Mouse (Mus musculus) embryonic facial prominence, embryonic 15.5 days (tissue): ENCODE results near the gene Sertad3. TPM values are rescaled to one million over a fixed set of nuclear protein-coding genes. Genes with fewer than 3 reads are reported as not detected.

Experiments used
- ATAC-seq: fragments of 200-750 bp; cut with Nextera tagmentation; 2 replicates; pipeline ENCODE4 v1.8.0; 2017; ENCODE audit warnings: low read depth, moderate TSS enrichment; ENCODE audit not compliant: insufficient number of reproducible peaks, low FRiP score, low TSS enrichment
- H3K27ac ChIP-seq: fragments of 300-500 bp; sonication (generic); replicated peaks from 2 replicates; pipeline ENCODE4 v1.5.1; 2015; ENCODE audit warnings: mild to moderate bottlenecking, inconsistent platforms
- H3K27me3 ChIP-seq: fragments of 300-500 bp; sonication (generic); 2 replicates; pipeline ENCODE4 v1.6.1; 2015; ENCODE audit warnings: inconsistent platforms
- H3K36me3 ChIP-seq: fragments of 300-500 bp; sonication (generic); 2 replicates; pipeline ENCODE4 v1.6.1; 2015; ENCODE audit warnings: mild to moderate bottlenecking, inconsistent platforms
- H3K4me1 ChIP-seq: fragments of 300-500 bp; sonication (generic); 2 replicates; pipeline ENCODE4 v1.6.1; 2015; ENCODE audit warnings: inconsistent platforms
- H3K4me2 ChIP-seq: fragments of 300-500 bp; sonication (generic); replicated peaks from 2 replicates; pipeline ENCODE4 v1.6.1; 2015; ENCODE audit warnings: mild to moderate bottlenecking, inconsistent platforms
- H3K4me3 ChIP-seq: fragments of 300-500 bp; sonication (generic); replicated peaks from 2 replicates; pipeline ENCODE4 v1.5.1; 2015; ENCODE audit warnings: mild to moderate bottlenecking, inconsistent platforms
- H3K9ac ChIP-seq: fragments of 300-500 bp; sonication (generic); 2 replicates; pipeline ENCODE4 v1.6.1; 2015; ENCODE audit warnings: inconsistent platforms
- H3K9me3 ChIP-seq: fragments of 300-500 bp; sonication (generic); replicated peaks from 2 replicates; pipeline ENCODE4 v1.6.1; 2016; ENCODE audit warnings: inconsistent platforms
- WGBS: fragments of 180-500 bp; shearing (Covaris S2); methylation state at CpG from one replicate; pipeline ENCODE4 v1.1.7; 2015; 5-methylcytosine and 5-hydroxymethylcytosine counted together
- polyA plus RNA-seq: library from polyadenylated mRNA; unstranded; fragments of >200 nt; fragmentation: Nextera tagmentation; extraction: Ambion mirVana; gene quantifications from 2 replicates; pipeline ENCODE4 v1.2.1, GENCODE M21; 2015

The Sertad3 gene
- polyA plus RNA-seq: 36.4 and 39.2 TPM in 2 replicates

DNA sequence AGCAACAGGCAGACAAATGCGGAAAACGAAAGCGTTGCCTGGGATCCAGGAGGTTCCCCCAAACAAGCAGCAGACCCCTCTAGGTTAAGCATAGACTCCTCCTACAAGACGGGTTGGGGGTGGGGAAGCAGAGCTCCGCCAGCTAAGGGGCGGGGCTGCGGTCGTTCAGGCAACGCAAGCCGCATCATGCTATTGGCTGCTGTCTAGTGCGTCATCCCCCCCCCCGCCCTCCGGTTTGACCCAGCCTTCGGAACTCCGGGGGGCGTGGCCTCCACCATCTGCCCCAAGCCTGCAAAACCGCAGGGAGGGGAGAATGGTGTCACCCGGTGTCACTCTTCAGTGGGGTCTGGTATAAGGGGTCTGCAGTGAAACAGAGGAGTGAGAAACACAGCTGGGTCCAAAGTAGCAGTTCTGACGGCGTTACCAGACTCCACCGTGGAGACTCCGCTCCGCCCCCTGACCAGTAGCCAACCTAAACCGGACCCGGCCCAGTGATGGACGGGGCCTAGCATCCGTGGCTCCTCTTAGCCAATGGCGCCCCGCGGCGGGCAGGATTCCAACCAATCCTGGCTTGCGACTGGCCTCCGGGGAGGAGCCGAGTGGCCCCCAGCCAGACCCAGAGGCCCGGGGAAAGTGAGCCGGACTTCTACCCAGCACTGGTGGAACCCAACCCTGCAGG, at the start of gene Sertad3:
TSS of gene Sertad3 (plus strand) at position 613 of the 679 bp plus-strand sequence.
- Histone ChIP-seq H3K27ac (peak within 1 kb of the TSS; percentile 96), H3K36me3 (peaks cover 17% of the 10 kb centered on the region), H3K27me3 (no peaks in the 10 kb centered on the region), H3K4me2 (peak within 1 kb of the TSS; percentile 53), H3K9me3 (no peaks in the 10 kb centered on the region), H3K9ac (peak within 1 kb of the TSS; percentile 50), H3K4me1 (peaks cover 23% of the 10 kb centered on the region), H3K4me3 (peak within 1 kb of the TSS; percentile 63)
- WGBS: under 1% methylated on average over 36 of the region's 36 CpGs
- ATAC-seq: peak; percentile 92

DNA sequence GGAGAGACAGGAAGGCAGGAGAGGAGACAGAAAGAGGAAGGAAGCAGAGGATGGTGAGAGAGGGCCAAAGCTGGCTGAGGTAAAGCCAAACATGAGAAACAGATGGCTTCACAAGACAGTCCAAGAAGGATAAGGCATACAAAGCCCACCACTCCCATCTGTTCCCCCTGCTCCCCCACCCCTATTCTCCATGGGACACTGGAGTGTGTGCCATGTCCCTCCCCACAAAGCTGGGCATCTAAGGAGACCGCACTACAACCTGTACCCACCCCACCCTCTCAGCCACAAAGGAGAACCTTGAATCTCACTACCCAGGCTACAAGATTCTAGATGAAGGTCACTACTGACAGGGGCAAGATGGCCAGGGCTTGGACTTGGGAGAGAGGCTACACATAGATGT, 46.2 kb upstream of the Sertad3 start:
- no peak for ATAC-seq
- H3K27me3 ChIP-seq: no peaks in the 10 kb centered on the region
- WGBS: 93% methylated on average over 1 of the region's 1 CpGs

DNA sequence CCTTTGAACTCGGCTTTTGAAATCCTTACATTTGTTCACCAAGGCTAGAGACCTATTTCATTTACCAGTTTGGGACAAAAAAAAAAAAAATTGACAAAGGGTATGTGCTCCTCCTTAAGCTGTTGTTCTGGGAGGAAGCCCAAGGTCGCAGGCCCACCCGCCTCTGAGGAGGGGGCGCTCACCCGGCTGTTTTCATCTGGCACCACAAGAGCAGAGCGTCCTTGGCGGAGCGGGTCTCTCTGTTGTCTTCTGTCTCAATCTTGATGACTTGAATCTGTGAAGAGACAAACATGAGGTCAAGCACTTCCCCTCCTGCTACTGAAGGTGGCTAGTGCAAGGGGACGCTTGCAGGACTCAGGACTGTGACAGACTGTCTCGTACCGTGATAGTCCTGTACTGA, 45.6 kb upstream of the Sertad3 start:
- Histone ChIP-seq H3K9ac (no peak overlapping the region), H3K27ac (no peak overlapping the region), H3K27me3 (no peaks in the 10 kb centered on the region; the same call in 1 of the 2 replicates), H3K4me3 (no peak overlapping the region), H3K4me2 (no peak overlapping the region), H3K9me3 (no peaks in the 10 kb centered on the region; the same call in 1 of the 2 replicates), H3K4me1 (no peaks in the 10 kb centered on the region), H3K36me3 (no peaks in the 10 kb centered on the region)
- no peak for ATAC-seq
- WGBS: 80% methylated on average over 11 of the region's 11 CpGs

More for the DNA sequence above, 46.2 kb upstream of the Sertad3 start:
- Histone ChIP-seq H3K36me3 (no peaks in the 10 kb centered on the region), H3K4me3 (no peak overlapping the region), H3K9ac (no peak overlapping the region), H3K27ac (no peak overlapping the region), H3K4me2 (no peak overlapping the region), H3K4me1 (no peaks in the 10 kb centered on the region), H3K9me3 (no peaks in the 10 kb centered on the region; the same call in 1 of the 2 replicates)

DNA sequence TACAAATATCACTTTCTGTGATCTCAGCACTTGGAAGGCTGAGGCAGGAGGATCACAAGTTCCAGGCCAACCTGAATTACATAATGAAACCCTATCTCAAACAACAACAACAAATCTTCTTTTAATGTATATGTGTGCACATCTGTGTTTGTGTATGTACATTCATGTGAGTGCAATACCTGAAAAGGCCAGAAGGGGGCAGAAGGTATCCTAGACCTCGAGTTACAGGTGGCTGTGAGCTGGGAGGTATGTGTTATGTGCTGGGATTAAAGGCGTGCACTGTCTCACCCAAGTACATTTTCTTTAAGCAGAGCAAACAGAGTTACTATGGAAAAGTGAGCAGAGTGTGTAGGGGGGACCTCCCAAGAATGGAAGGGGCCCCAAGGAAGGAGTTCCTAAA, 44.4 kb upstream of the Sertad3 start:
- H3K9me3 ChIP-seq: no peaks in the 10 kb centered on the region; the same call in 1 of the 2 replicates
- H3K4me2 ChIP-seq: no peak overlapping the region
- H3K36me3 ChIP-seq: no peaks in the 10 kb centered on the region
- H3K9ac ChIP-seq: no peak overlapping the region
- 61% methylated on average over 2 of the region's 2 CpGs for WGBS
- no peaks in the 10 kb centered on the region for H3K4me1 ChIP-seq
- no peak for ATAC-seq
- no peak overlapping the region for H3K27ac ChIP-seq
- no peak overlapping the region for H3K4me3 ChIP-seq
- H3K27me3 ChIP-seq: peaks cover 8% of the 10 kb centered on the region

DNA sequence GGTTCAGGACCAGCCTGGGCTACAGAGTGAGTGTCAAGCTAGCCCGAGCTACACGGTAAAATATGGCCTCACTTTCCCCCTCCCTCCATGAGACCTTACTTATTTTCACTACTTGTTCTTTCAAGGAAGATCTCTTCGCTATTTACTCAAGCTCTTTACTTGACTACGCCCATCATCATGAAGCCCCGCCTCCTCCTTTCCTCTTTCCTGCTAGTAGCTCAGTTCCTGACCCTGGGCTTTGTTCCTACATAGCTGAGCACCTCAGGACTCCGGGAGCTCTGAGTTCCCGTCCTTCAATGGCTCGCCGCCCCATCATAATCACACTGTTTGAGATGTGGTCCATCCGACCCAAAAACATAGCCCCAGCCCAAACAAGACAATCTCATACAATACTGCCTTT, 40.2 kb upstream of the Sertad3 start:
- no peak overlapping the region for H3K4me2 ChIP-seq
- no peak overlapping the region for H3K4me3 ChIP-seq
- no peak overlapping the region for H3K27ac ChIP-seq
- no peaks in the 10 kb centered on the region for H3K4me1 ChIP-seq
- H3K36me3 ChIP-seq: no peaks in the 10 kb centered on the region
- peaks cover 13% of the 10 kb centered on the region for H3K27me3 ChIP-seq
- H3K9me3 ChIP-seq: no peaks in the 10 kb centered on the region; the same call in 1 of the 2 replicates
- 30% methylated on average over 10 of the region's 10 CpGs for WGBS
- H3K9ac ChIP-seq: no peak overlapping the region
- ATAC-seq: no peak

DNA sequence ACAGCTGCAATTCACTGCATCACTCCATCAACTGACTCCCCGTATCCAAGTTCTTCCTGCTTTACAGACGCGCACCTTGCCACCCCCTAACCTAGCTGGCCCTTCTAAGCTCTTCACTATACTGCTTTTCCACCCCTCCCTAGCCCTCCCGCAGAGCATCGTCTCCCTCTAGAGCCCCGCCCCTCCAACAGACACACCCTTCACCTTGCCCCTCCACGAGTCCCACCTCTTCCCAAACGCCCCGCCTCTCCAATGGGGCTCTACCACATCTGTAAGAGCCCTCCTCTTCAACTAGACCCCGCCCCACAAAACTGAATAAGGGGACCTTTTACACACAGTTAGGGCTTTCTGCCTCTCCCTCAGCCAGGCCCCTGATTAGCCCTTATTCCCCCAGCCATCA, 39.8 kb upstream of the Sertad3 start:
- H3K36me3 ChIP-seq: no peaks in the 10 kb centered on the region
- H3K4me3 ChIP-seq: no peak overlapping the region
- no peak for ATAC-seq
- peaks cover 13% of the 10 kb centered on the region for H3K27me3 ChIP-seq
- 14% methylated on average over 10 of the region's 10 CpGs for WGBS
- no peak overlapping the region for H3K4me2 ChIP-seq
- H3K9ac ChIP-seq: no peak overlapping the region
- no peak overlapping the region for H3K27ac ChIP-seq
- no peaks in the 10 kb centered on the region for H3K4me1 ChIP-seq
- no peaks in the 10 kb centered on the region; the same call in 1 of the 2 replicates for H3K9me3 ChIP-seq

DNA sequence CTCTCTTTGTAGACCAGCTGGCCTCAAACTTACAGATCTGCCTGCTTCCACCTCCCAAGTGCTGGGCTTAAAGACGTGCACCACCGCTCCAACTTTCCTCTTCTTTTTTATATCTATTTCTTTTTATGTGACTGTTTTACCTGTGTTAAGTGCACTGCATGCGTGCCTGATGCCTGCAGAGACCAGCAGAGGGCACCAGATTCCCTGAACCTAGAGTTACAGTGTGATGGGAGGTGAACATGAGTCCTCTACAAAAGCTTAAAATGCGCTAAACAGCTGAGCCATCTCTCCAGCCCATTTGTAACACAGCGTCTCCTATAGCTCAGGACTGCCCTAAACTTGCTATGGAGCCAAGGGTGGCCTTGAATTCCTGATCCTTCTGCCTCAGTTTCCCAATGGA, 36.0 kb upstream of the Sertad3 start:
- 55% methylated on average over 5 of the region's 5 CpGs for WGBS
- H3K9ac ChIP-seq: no peak overlapping the region

DNA sequence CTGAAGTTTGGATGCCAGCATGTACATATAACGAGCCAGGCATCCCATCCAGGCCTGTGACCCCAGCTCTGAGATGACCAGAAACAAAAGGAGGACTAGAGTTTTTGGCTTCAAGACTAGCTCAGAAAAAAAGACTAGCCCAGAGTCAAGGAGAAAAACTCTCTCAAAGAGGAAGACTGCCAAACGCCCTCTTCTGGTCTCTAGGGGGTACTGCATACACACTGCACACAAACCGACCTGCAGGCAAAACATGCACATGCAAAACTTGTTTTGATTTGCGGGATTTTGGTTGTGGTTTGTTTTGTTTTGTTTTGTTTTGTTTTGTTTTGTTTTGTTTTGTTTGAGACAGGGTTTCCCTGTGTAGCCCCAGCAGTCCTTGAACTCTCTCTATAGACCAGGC, 33.6 kb upstream of the Sertad3 start:
- Histone ChIP-seq H3K27me3 (0 out of 2 replicates have a peak, but pooled peaks cover 8% of the 10 kb centered on the region), H3K4me3 (no peak overlapping the region), H3K36me3 (no peaks in the 10 kb centered on the region), H3K4me1 (no peaks in the 10 kb centered on the region), H3K4me2 (no peak overlapping the region), H3K27ac (no peak overlapping the region), H3K9ac (no peak overlapping the region), H3K9me3 (no peaks in the 10 kb centered on the region)
- ATAC-seq: no peak
- 75% methylated on average over 4 of the region's 4 CpGs for WGBS

More for the DNA sequence above, 36.0 kb upstream of the Sertad3 start:
- Histone ChIP-seq H3K36me3 (no peaks in the 10 kb centered on the region), H3K4me3 (no peak overlapping the region), H3K27ac (no peak overlapping the region), H3K4me1 (no peaks in the 10 kb centered on the region), H3K27me3 (peaks cover 13% of the 10 kb centered on the region), H3K4me2 (no peak overlapping the region), H3K9me3 (no peaks in the 10 kb centered on the region)
- ATAC-seq: no peak

DNA sequence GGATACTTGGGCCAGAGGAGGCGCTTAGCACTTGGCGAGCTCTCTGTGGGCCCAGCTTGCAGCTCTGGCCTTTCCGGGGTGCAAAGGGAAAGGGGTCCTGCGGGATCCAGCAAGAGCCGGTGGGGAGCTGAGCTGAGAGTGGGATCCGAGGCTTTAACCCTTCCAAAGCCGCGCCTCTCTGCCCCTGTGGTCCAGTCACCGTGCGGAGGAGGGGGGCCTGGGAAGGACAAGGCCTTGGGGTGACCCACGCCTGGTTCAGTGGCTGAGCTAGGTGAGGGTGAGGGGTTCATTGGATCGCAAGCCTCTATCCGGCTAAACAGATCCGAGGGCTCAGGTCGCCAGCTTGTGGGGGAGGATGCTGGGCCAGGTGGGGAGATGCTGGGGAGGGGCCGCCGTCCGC, 27.5 kb upstream of the Sertad3 start:
- H3K4me3 ChIP-seq: peak overlapping the region; percentile 49
- peak overlapping the region; percentile 94 for H3K4me2 ChIP-seq
- peaks cover 28% of the 10 kb centered on the region for H3K4me1 ChIP-seq
- H3K27ac ChIP-seq: no peak overlapping the region
- no peaks in the 10 kb centered on the region for H3K36me3 ChIP-seq
- no peak for ATAC-seq
- H3K27me3 ChIP-seq: peaks cover 24% of the 10 kb centered on the region
- H3K9ac ChIP-seq: peak overlapping the region; percentile 56
- no peaks in the 10 kb centered on the region for H3K9me3 ChIP-seq
- 4% methylated on average over 18 of the region's 18 CpGs for WGBS

DNA sequence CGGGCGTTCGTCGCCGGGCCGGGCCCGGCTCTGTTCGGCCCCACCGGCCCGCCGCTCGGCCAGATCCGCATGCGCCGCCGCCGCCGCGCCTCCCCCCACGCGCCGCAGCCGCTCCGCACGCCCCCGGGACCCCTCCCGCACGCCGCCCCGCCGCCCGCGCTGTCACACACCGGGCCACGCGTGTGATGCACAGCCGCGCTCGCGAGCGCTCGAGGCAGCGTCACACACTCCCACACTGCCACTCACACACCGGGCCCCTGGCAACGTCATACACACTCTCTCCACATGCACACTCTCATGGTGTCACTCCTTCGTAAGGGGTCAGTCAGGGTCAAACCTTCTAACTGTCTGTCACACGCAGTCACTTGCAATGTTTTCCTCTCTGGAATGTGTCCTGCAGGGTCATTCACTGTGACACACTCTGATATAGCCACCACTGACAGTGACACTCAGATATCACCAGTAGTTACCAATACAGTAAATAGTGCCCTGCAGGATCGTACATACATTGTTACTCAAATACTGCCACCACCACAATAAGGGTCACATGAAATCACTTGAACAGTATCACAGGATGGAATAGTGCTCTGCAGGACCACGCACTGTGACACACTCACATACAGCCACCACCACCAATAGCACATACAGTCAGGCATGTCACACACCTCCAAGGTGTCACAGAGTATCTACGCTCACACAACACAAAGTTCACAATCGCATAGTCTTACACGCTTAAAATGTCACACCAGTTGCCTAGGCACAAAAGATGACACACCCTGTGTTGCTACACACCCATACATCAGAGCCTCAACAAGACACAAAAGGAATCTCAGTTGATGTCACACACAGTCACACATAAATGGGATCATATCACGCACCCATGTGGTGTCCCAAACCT, 26.8 kb upstream of the Sertad3 start:
- Histone ChIP-seq H3K27me3 (peaks cover 24% of the 10 kb centered on the region), H3K4me1 (peaks cover 28% of the 10 kb centered on the region), H3K4me3 (peak overlapping the region; percentile 61), H3K36me3 (no peaks in the 10 kb centered on the region), H3K9me3 (no peaks in the 10 kb centered on the region), H3K9ac (peak overlapping the region; percentile 56), H3K27ac (no peak overlapping the region), H3K4me2 (peak overlapping the region; percentile 94)
- ATAC-seq: no peak
- WGBS: 8% methylated on average over 50 of the region's 53 CpGs
